Mouse (Mus musculus): ENCODE results near the gene Sost.

GRCm38 (mm10) chr11:101924441-101924976 lies 42.3 kb downstream of the Sost start:
- no peak for TF ChIP-seq ZC3H11A (IDR thresholded peaks at IDR 0.05; ENCODE audit: borderline replicate concordance, low read depth, low read length)
- no peak for TF ChIP-seq ZNF384 (IDR thresholded peaks at IDR 0.05; ENCODE audit: low read depth, low read length)
- TF ChIP-seq CHD2 (IDR thresholded peaks at IDR 0.05; ENCODE audit: low read depth, low read length) = no peak
- TF ChIP-seq HCFC1 (IDR thresholded peaks at IDR 0.05; ENCODE audit: borderline replicate concordance, insufficient read depth, low read length) = no peak
